Mouse (Mus musculus) forebrain, embryonic 14.5 days (tissue): ENCODE results near the gene Sema4b. TPM values are rescaled to one million over a fixed set of nuclear protein-coding genes. Genes with fewer than 3 reads are reported as not detected.

Experiments
- ATAC-seq: fragments of 200-750 bp; cut with Nextera tagmentation; 2 replicates; pipeline ENCODE4 v1.8.0; 2017; ENCODE audit warnings: mild to moderate bottlenecking, moderate library complexity
- DNase-seq: peaks from one replicate; pipeline ENCODE4 v3.0.0-alpha.2; 2015; ENCODE audit warnings: low spot score
- H3K27ac ChIP-seq: fragments of 300-500 bp; sonication (generic); 2 replicates; pipeline ENCODE4 v1.5.1; 2014; ENCODE audit warnings: low read depth, mild to moderate bottlenecking, control low read depth, low read length, moderate library complexity
- H3K27me3 ChIP-seq: fragments of 300-500 bp; sonication (generic); replicated peaks from 2 replicates; pipeline ENCODE4 v1.6.1; 2014; ENCODE audit warnings: low read length, control low read depth, mixed read lengths; ENCODE audit not compliant: control insufficient read depth, insufficient read depth
- H3K36me3 ChIP-seq: fragments of 300-500 bp; sonication (generic); 2 replicates; pipeline ENCODE4 v1.6.1; 2014; ENCODE audit warnings: low read length, control low read depth; ENCODE audit not compliant: control insufficient read depth, insufficient read depth
- H3K4me1 ChIP-seq: fragments of 300-500 bp; sonication (generic); 2 replicates; pipeline ENCODE4 v1.6.1; 2014; ENCODE audit warnings: antibody characterized with exemption, low read length, control low read depth; ENCODE audit not compliant: control insufficient read depth, insufficient read depth
- H3K4me2 ChIP-seq: fragments of 300-500 bp; sonication (generic); 2 replicates; pipeline ENCODE4 v1.6.1; 2014; ENCODE audit warnings: mild to moderate bottlenecking, control low read depth, low read length
- H3K4me3 ChIP-seq: fragments of 300-500 bp; sonication (generic); 2 replicates; pipeline ENCODE4 v1.5.1; 2014; ENCODE audit warnings: low read depth, low read length, control low read depth
- H3K9ac ChIP-seq: fragments of 300-500 bp; sonication (generic); 2 replicates; pipeline ENCODE4 v1.6.1; 2014; ENCODE audit warnings: mild to moderate bottlenecking, low read length, control low read depth, moderate library complexity
- H3K9me3 ChIP-seq: fragments of 300-500 bp; sonication (generic); replicated peaks from 2 replicates; pipeline ENCODE4 v1.6.1; 2016; ENCODE audit warnings: low read length, control low read depth, mixed read lengths; ENCODE audit not compliant: control insufficient read depth
- whole genome bisulfite sequencing: fragments of 180-500 bp; shearing (Covaris S2); extraction: QIAGEN DNeasy Blood & Tissue Kit; methylation state at CpG from one replicate; pipeline ENCODE4 v1.1.7; 2014; 5-methylcytosine and 5-hydroxymethylcytosine counted together
- polyA plus RNA-seq: library from polyadenylated mRNA; unstranded; fragments of >200 nt; fragmentation: Nextera tagmentation; extraction: Ambion mirVana; gene quantifications from 2 replicates; pipeline ENCODE4 v1.2.1, GENCODE M21; 2014

The Sema4b gene
- polyA plus RNA-seq, 1 experiment from 2014 or later: 11.6 TPM

- Histone ChIP-seq H3K27me3 (no peaks in the 10 kb centered on the region), H3K27ac (no peak overlapping the region), H3K9ac (no peak overlapping the region), H3K4me1 (peaks cover 4% of the 10 kb centered on the region; the same call in 1 of the 2 replicates), H3K4me3 (no peak overlapping the region), H3K36me3 (no peaks in the 10 kb centered on the region), H3K4me2 (no peak overlapping the region), H3K9me3 (no peaks in the 10 kb centered on the region)
- no peak for DNase-seq
- no peak for ATAC-seq
These were observed 4.5 kb upstream of the Sema4b start for GRCm38 (mm10) chr7:80182139-80182538.

GRCm38 (mm10) chr7:80183466-80183865 is 3.2 kb upstream of the Sema4b start:
- Histone ChIP-seq H3K4me1 (peaks cover 15% of the 10 kb centered on the region), H3K4me2 (no peak overlapping the region), H3K27ac (no peak overlapping the region), H3K27me3 (no peaks in the 10 kb centered on the region), H3K36me3 (no peaks in the 10 kb centered on the region), H3K4me3 (no peak overlapping the region), H3K9me3 (no peaks in the 10 kb centered on the region), H3K9ac (no peak overlapping the region)
- DNase-seq (no peak), ATAC-seq (no peak)
- WGBS: 95% methylated on average over 1 of the region's 1 CpGs

- no peak overlapping the region for H3K4me2 ChIP-seq
- peaks cover 20% of the 10 kb centered on the region for H3K4me1 ChIP-seq
- no peak overlapping the region for H3K9ac ChIP-seq
- H3K27ac ChIP-seq: no peak overlapping the region
- no peak for ATAC-seq
- no peaks in the 10 kb centered on the region for H3K27me3 ChIP-seq
- H3K4me3 ChIP-seq: no peak overlapping the region
- H3K36me3 ChIP-seq: no peaks in the 10 kb centered on the region
- H3K9me3 ChIP-seq: no peaks in the 10 kb centered on the region
- no peak for DNase-seq
- 34% methylated on average over 4 of the region's 5 CpGs for WGBS
These were observed 2.7 kb upstream of the Sema4b start for GRCm38 (mm10) chr7:80183969-80184368.

GRCm38 (mm10) chr7:80184551-80184950 is 2.1 kb upstream of the Sema4b start:
- no peak overlapping the region for H3K27ac ChIP-seq
- H3K9ac ChIP-seq: no peak overlapping the region
- ATAC-seq: no peak
- no peak overlapping the region for H3K4me3 ChIP-seq
- no peaks in the 10 kb centered on the region for H3K36me3 ChIP-seq
- H3K27me3 ChIP-seq: no peaks in the 10 kb centered on the region
- no peak overlapping the region for H3K4me2 ChIP-seq
- DNase-seq: no peak
- no peaks in the 10 kb centered on the region for H3K9me3 ChIP-seq
- 88% methylated on average over 4 of the region's 4 CpGs for WGBS
- peaks cover 26% of the 10 kb centered on the region for H3K4me1 ChIP-seq

- Histone ChIP-seq H3K27ac (no peak overlapping the region), H3K4me2 (no peak overlapping the region), H3K27me3 (no peaks in the 10 kb centered on the region), H3K4me3 (no peak overlapping the region), H3K36me3 (no peaks in the 10 kb centered on the region), H3K9ac (no peak overlapping the region), H3K4me1 (peaks cover 29% of the 10 kb centered on the region), H3K9me3 (no peaks in the 10 kb centered on the region)
- ATAC-seq: no peak
- DNase-seq: no peak
- 79% methylated on average over 6 of the region's 6 CpGs for WGBS
These were observed 1.7 kb upstream of the Sema4b start for GRCm38 (mm10) chr7:80184968-80185367.

GRCm38 (mm10) chr7:80186021-80186420 is 620 bp upstream of the Sema4b start:
- WGBS: 12% methylated on average over 8 of the region's 8 CpGs
- no peak for ATAC-seq

GRCm38 (mm10) chr7:80187501-80187900 is 860 bp downstream of the Sema4b start:
- H3K4me2 ChIP-seq: peak overlapping the region; percentile 69
- peaks cover 48% of the 10 kb centered on the region for H3K4me1 ChIP-seq
- no peaks in the 10 kb centered on the region for H3K27me3 ChIP-seq
- H3K9ac ChIP-seq: peak overlapping the region; percentile 74
- H3K9me3 ChIP-seq: no peaks in the 10 kb centered on the region
- peak overlapping the region; percentile 86 for H3K27ac ChIP-seq
- 27% methylated on average over 12 of the region's 12 CpGs for WGBS
- no peak for ATAC-seq
- no peaks in the 10 kb centered on the region for H3K36me3 ChIP-seq
- H3K4me3 ChIP-seq: peak overlapping the region; percentile 43
- DNase-seq: no peak

More at GRCm38 (mm10) chr7:80186021-80186420, 620 bp upstream of the Sema4b start:
- no peak for DNase-seq
- Histone ChIP-seq H3K27ac (peak overlapping the region; percentile 86; the same call in 1 of the 2 replicates), H3K4me3 (peak overlapping the region; percentile 43), H3K9ac (peak overlapping the region; percentile 74), H3K4me2 (peak overlapping the region; percentile 69), H3K4me1 (peaks cover 34% of the 10 kb centered on the region), H3K36me3 (no peaks in the 10 kb centered on the region), H3K27me3 (no peaks in the 10 kb centered on the region), H3K9me3 (no peaks in the 10 kb centered on the region)

- no peak for DNase-seq
These were observed 2.0 kb downstream of the Sema4b start for GRCm38 (mm10) chr7:80188579-80189125.

GRCm38 (mm10) chr7:80189147-80189933 is 2.7 kb downstream of the Sema4b start:
- Histone ChIP-seq H3K4me3 (peak overlapping the region; percentile 2; the same call in 1 of the 2 replicates), H3K9me3 (no peaks in the 10 kb centered on the region), H3K4me1 (peaks cover 60% of the 10 kb centered on the region), H3K27ac (peak overlapping the region; percentile 80), H3K36me3 (no peaks in the 10 kb centered on the region), H3K27me3 (no peaks in the 10 kb centered on the region), H3K4me2 (peak overlapping the region; percentile 33), H3K9ac (peak overlapping the region; percentile 33; the same call in 1 of the 2 replicates)
- peak; percentile 59 for DNase-seq
- ATAC-seq: no peak
- 31% methylated on average over 11 of the region's 11 CpGs for WGBS

More at GRCm38 (mm10) chr7:80188579-80189125, 2.0 kb downstream of the Sema4b start:
- peak overlapping the region; percentile 33; the same call in 1 of the 2 replicates for H3K9ac ChIP-seq
- no peaks in the 10 kb centered on the region for H3K27me3 ChIP-seq
- WGBS: 44% methylated on average over 2 of the region's 2 CpGs
- H3K36me3 ChIP-seq: no peaks in the 10 kb centered on the region
- H3K4me3 ChIP-seq: no peak overlapping the region
- H3K9me3 ChIP-seq: no peaks in the 10 kb centered on the region
- H3K4me1 ChIP-seq: peaks cover 54% of the 10 kb centered on the region
- H3K4me2 ChIP-seq: peak overlapping the region; percentile 33
- no peak for ATAC-seq
- peak overlapping the region; percentile 80 for H3K27ac ChIP-seq
